Mouse (Mus musculus) lung, postnatal 0 days (tissue): ENCODE results near the gene Slc45a3.

Experiments
- CTCF ChIP-seq: IDR thresholded peaks from 2 replicates; pipeline ENCODE4 v1.5.1; 2016; ENCODE audit warnings: antibody characterized with exemption, mild to moderate bottlenecking
- EP300 ChIP-seq: IDR thresholded peaks from 2 replicates; pipeline ENCODE4 v1.6.1; 2016; ENCODE audit warnings: antibody characterized with exemption, mild to moderate bottlenecking, control low read depth

GRCm38 (mm10) chr1:131992561-131993001 is 29.8 kb downstream of the Slc45a3 start:
- TF ChIP-seq CTCF = no peak
- TF ChIP-seq EP300 = no peak
